Mouse (Mus musculus): ENCODE results near the gene Olfr1168. TPM values are rescaled to one million over a fixed set of nuclear protein-coding genes. Genes with fewer than 3 reads are reported as not detected.
"Not testable (repeated sequence)": the region's sequence is repeated elsewhere in the genome, so short reads cannot be mapped to it uniquely, and the experiment has no call there.

Olfr1168 gene
- not detected in 2 replicates for polyA plus RNA-seq (2014; fragmentation: Nextera tagmentation; extraction: Ambion mirVana)

DNA sequence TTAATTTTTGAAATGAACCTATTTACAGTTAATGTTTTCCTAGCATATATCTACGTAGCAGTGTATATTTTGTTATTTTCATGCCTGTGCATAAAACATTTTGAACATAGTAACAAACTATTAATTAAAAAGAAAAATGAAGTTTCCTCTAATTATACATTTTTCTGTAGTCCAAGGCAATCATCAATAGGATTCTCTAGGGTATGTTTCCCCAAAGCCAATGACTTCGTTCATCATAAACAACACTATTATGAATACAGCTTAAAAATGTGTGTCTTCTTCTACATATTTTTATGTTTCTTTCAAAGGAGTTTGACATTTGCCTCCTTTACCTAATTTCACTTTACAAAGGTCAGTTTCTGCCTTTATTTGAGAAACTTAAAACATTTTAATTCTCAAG lies at the start of gene Olfr1168:
Gene Olfr1168, plus strand, starts transcription at position 301 of the 400 bp plus-strand sequence.
- Histone ChIP-seq H3K4me3 (ENCODE audit: low read depth, low read length) (no peak within 1 kb of the TSS), H3K9ac (ENCODE audit: low read length) (no peak within 1 kb of the TSS), H3K4me1 (ENCODE audit: control insufficient read depth, insufficient read depth, low read length) (no peaks in the 10 kb centered on the region), H3K27ac (replicated peaks; ENCODE audit: low read depth, low read length) (no peak within 1 kb of the TSS), H3K27me3 (ENCODE audit: control insufficient read depth, insufficient read depth, low read length) (no peaks in the 10 kb centered on the region), H3K9me3 (ENCODE audit: control insufficient read depth, low read length) (no peaks in the 10 kb centered on the region), H3K36me3 (ENCODE audit: control insufficient read depth, insufficient read depth, low read length) (no peaks in the 10 kb centered on the region), H3K4me2 (ENCODE audit: low read depth, severe bottlenecking) (no peak within 1 kb of the TSS)
- ATAC-seq (ENCODE audit: insufficient number of reproducible peaks, low FRiP score, low TSS enrichment, low read depth) (no peak), DNase-seq (ENCODE audit: low spot score) (no peak)
- WGBS: 93% methylated on average over 2 of the region's 2 CpGs

GRCm38 (mm10) chr2:88155093-88155492 lies 26.6 kb upstream of the Olfr1168 start, which contains the start of gene Olfr1167:
Gene Olfr1167 (minus strand): TSS chr2:88155193.
- H3K36me3 ChIP-seq (ENCODE audit: control insufficient read depth, insufficient read depth, low read length); H3K27ac ChIP-seq (replicated peaks; ENCODE audit: low read depth, low read length); H3K4me3 ChIP-seq (ENCODE audit: low read depth, low read length); H3K9me3 ChIP-seq (ENCODE audit: control insufficient read depth, low read length); ATAC-seq (ENCODE audit: insufficient number of reproducible peaks, low FRiP score, low TSS enrichment, low read depth); DNase-seq (ENCODE audit: low spot score); H3K4me1 ChIP-seq (ENCODE audit: control insufficient read depth, insufficient read depth, low read length); H3K27me3 ChIP-seq (ENCODE audit: control insufficient read depth, insufficient read depth, low read length); H3K4me2 ChIP-seq (ENCODE audit: low read depth, severe bottlenecking); H3K9ac ChIP-seq (ENCODE audit: low read length): not testable (repeated sequence)
- WGBS: 88% methylated on average over 1 of the region's 1 CpGs

DNA sequence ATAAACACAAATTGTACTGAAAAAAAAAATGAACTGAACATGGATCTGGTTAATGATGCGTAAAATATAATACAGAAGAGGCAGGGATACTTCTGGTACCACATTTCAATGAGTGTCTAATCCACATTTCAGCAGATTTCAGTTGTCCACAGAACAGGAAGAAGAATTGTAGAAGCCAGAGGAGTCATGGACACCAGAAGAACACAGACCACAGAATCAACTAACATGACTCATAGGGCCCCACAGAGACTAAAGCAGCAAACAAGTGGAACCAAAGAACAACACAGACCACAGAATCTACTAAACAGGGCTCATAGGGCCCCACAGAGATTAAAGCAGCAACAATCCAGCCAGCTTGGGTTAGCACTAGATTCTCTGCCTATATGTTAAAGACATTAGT lies 39.1 kb downstream of the Olfr1168 start:
- Histone ChIP-seq H3K9me3 (ENCODE audit: control insufficient read depth, low read length) (no peaks in the 10 kb centered on the region), H3K27ac (replicated peaks; ENCODE audit: low read depth, low read length) (no peak overlapping the region), H3K9ac (ENCODE audit: low read length) (no peak overlapping the region), H3K4me2 (ENCODE audit: low read depth, severe bottlenecking) (no peak overlapping the region), H3K4me3 (ENCODE audit: low read depth, low read length) (no peak overlapping the region), H3K4me1 (ENCODE audit: control insufficient read depth, insufficient read depth, low read length) (no peaks in the 10 kb centered on the region), H3K27me3 (ENCODE audit: control insufficient read depth, insufficient read depth, low read length) (no peaks in the 10 kb centered on the region), H3K36me3 (ENCODE audit: control insufficient read depth, insufficient read depth, low read length) (no peaks in the 10 kb centered on the region)
- no peak for ATAC-seq (ENCODE audit: insufficient number of reproducible peaks, low FRiP score, low TSS enrichment, low read depth)
- WGBS: 91% methylated on average over 1 of the region's 1 CpGs
- no peak for DNase-seq (ENCODE audit: low spot score)

GRCm38 (mm10) chr2:88228234-88228633 lies 46.6 kb downstream of the Olfr1168 start, which contains the start of gene Olfr1170:
Gene Olfr1170 (minus strand): TSS chr2:88228334.
- DNase-seq (ENCODE audit: low spot score) (no peak), ATAC-seq (ENCODE audit: insufficient number of reproducible peaks, low FRiP score, low TSS enrichment, low read depth) (no peak)
- no peak within 1 kb of the TSS for H3K4me3 ChIP-seq (ENCODE audit: low read depth, low read length)
- H3K36me3 ChIP-seq (ENCODE audit: control insufficient read depth, insufficient read depth, low read length): no peaks in the 10 kb centered on the region
- no peaks in the 10 kb centered on the region for H3K27me3 ChIP-seq (ENCODE audit: control insufficient read depth, insufficient read depth, low read length)
- 91% methylated on average over 1 of the region's 1 CpGs for WGBS
- H3K9ac ChIP-seq (ENCODE audit: low read length): no peak within 1 kb of the TSS
- no peaks in the 10 kb centered on the region for H3K9me3 ChIP-seq (ENCODE audit: control insufficient read depth, low read length)
- H3K27ac ChIP-seq (replicated peaks; ENCODE audit: low read depth, low read length): no peak within 1 kb of the TSS
- no peaks in the 10 kb centered on the region for H3K4me1 ChIP-seq (ENCODE audit: control insufficient read depth, insufficient read depth, low read length)
- no peak within 1 kb of the TSS for H3K4me2 ChIP-seq (ENCODE audit: low read depth, severe bottlenecking)

Other genes with a start within 250 kb of the Olfr1168 start
- gene Olfr1155, start 236.7 kb upstream of the Olfr1168 start, polyA plus RNA-seq (2014; fragmentation: Nextera tagmentation; extraction: Ambion mirVana): not detected in 2 replicates
- not detected in 2 replicates for gene Olfr1156, start 228.8 kb upstream of the Olfr1168 start, polyA plus RNA-seq (2014; fragmentation: Nextera tagmentation; extraction: Ambion mirVana)
- gene Olfr1157, start 213.6 kb upstream of the Olfr1168 start, polyA plus RNA-seq (2014; fragmentation: Nextera tagmentation; extraction: Ambion mirVana): not detected in 2 replicates
- gene Olfr74, start 207.2 kb upstream of the Olfr1168 start, polyA plus RNA-seq (2014; fragmentation: Nextera tagmentation; extraction: Ambion mirVana): not detected in 2 replicates
- gene Olfr1158, start 191.8 kb upstream of the Olfr1168 start, polyA plus RNA-seq (2014; fragmentation: Nextera tagmentation; extraction: Ambion mirVana): not detected in 2 replicates
- not detected in 2 replicates for gene Olfr1160, start 173.6 kb upstream of the Olfr1168 start, polyA plus RNA-seq (2014; fragmentation: Nextera tagmentation; extraction: Ambion mirVana)
- not detected in 2 replicates for gene Olfr1161, start 159.1 kb upstream of the Olfr1168 start, polyA plus RNA-seq (2014; fragmentation: Nextera tagmentation; extraction: Ambion mirVana)
- gene Olfr73, start 144.2 kb upstream of the Olfr1168 start, polyA plus RNA-seq (2014; fragmentation: Nextera tagmentation; extraction: Ambion mirVana): 0.09 TPM in 1 of 2 replicates, not detected in the other
- gene Olfr1162, start 130.8 kb upstream of the Olfr1168 start, polyA plus RNA-seq (2014; fragmentation: Nextera tagmentation; extraction: Ambion mirVana): not detected in 2 replicates
- not detected in 2 replicates for gene Olfr1163, start 110.0 kb upstream of the Olfr1168 start, polyA plus RNA-seq (2014; fragmentation: Nextera tagmentation; extraction: Ambion mirVana)
- gene Olfr1164, start 87.9 kb upstream of the Olfr1168 start, polyA plus RNA-seq (2014; fragmentation: Nextera tagmentation; extraction: Ambion mirVana): not detected in 2 replicates
- not detected in 2 replicates for gene Olfr1166, start 53.6 kb upstream of the Olfr1168 start, polyA plus RNA-seq (2014; fragmentation: Nextera tagmentation; extraction: Ambion mirVana)
- gene Olfr1167, start 26.7 kb upstream of the Olfr1168 start, polyA plus RNA-seq (2014; fragmentation: Nextera tagmentation; extraction: Ambion mirVana): not detected in 2 replicates
- not detected in 2 replicates for gene Olfr1170, start 46.5 kb downstream of the Olfr1168 start, polyA plus RNA-seq (2014; fragmentation: Nextera tagmentation; extraction: Ambion mirVana)
- not detected in 2 replicates for gene Olfr1173, start 98.0 kb downstream of the Olfr1168 start, polyA plus RNA-seq (2014; fragmentation: Nextera tagmentation; extraction: Ambion mirVana)
- not detected in 2 replicates for gene Olfr1174-ps, start 133.3 kb downstream of the Olfr1168 start, polyA plus RNA-seq (2014; fragmentation: Nextera tagmentation; extraction: Ambion mirVana)
- not detected in 2 replicates for gene Olfr1175-ps, start 145.3 kb downstream of the Olfr1168 start, polyA plus RNA-seq (2014; fragmentation: Nextera tagmentation; extraction: Ambion mirVana)
- not detected in 2 replicates for gene Olfr1176, start 154.8 kb downstream of the Olfr1168 start, polyA plus RNA-seq (2014; fragmentation: Nextera tagmentation; extraction: Ambion mirVana)
- gene Olfr1177-ps, start 164.6 kb downstream of the Olfr1168 start, polyA plus RNA-seq (2014; fragmentation: Nextera tagmentation; extraction: Ambion mirVana): not detected in 2 replicates
- gene Olfr1178, start 205.2 kb downstream of the Olfr1168 start, polyA plus RNA-seq (2014; fragmentation: Nextera tagmentation; extraction: Ambion mirVana): not detected in 2 replicates
- gene Olfr1179, start 224.6 kb downstream of the Olfr1168 start, polyA plus RNA-seq (2014; fragmentation: Nextera tagmentation; extraction: Ambion mirVana): not detected in 2 replicates
- gene Olfr1180, start 237.3 kb downstream of the Olfr1168 start, polyA plus RNA-seq (2014; fragmentation: Nextera tagmentation; extraction: Ambion mirVana): not detected in 2 replicates
- gene Olfr1181, start 244.3 kb downstream of the Olfr1168 start, polyA plus RNA-seq (2014; fragmentation: Nextera tagmentation; extraction: Ambion mirVana): not detected in 2 replicates

Measured in limb, embryonic 11.5 days (tissue).